Mouse (Mus musculus): ENCODE data around the gene Nrarp.
A peak's percentile ranks its signal among the peaks of the same experiment; 100 is the strongest.

The Nrarp gene

DNA sequence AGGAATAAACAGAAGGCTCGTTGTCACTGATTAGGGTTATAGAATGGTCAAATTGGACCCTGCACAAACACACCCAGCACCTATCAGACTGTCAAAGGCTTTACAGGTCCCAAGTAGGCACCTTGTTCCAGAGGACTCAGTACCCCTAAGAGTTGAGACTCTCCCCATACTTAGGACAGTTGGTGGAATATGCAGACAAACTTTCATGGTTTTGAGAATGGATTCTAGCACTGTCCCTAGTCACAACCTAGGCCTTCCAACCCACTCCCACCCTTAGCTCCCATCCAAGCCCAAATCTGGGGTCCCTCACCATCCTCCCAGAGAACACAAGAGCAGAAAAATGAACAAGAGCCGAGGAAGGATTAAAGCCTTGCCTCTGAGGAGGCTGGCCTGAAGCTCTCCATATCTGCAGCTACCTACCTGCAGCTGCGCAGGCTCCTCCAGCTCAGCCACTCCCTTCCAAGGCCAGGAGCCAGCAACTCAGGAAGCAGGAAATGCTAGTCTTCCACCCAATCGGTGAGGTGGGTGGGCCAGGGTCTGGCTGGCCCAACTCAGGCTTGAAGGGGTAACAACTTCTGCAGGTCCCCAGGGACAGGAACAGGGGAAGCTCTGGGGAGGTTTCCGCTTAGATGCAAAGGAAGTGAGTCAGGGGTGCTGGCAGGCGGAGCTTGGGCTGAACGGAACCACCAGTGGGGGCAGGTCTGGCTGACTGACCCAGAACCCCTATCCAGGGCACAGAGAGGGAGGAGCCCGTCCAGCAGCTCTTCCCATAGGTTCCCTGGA is 15.8 kb downstream of the Nrarp start, which contains the start of gene Tor4a:
Gene Tor4a (minus strand): TSS at position 715 of the 783 bp plus-strand sequence.
- peak; percentile 71 for DNase-seq (ENCODE audit: low spot score)

- DNase-seq (ENCODE audit: low spot score) = no peak
These were observed 16.6 kb downstream of the Nrarp start for GRCm38 (mm10) chr2:25197191-25197590.

- no peak for DNase-seq (ENCODE audit: low spot score)
These were observed 17.4 kb downstream of the Nrarp start for GRCm38 (mm10) chr2:25197946-25198345.

DNA sequence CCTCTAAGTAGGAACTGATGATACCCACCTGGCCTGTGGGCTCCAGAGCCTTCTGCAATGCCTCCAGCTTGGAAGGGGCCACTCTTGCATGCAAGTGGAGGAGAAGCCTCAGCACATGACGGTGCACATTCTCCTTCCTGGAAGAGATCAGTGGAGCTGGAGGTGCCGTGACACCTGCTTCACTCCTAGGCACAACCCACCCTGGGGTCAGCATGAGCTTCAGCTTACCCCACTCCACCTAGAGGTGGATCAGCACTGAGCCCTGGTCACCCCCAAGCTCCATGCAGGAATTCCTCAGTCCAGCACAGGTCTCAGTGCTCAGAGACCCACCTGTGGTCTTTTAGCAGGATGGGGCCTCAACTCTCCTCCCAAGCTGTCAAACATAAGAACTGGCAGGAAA is 20.1 kb downstream of the Nrarp start:
- DNase-seq (ENCODE audit: low spot score) = no peak

DNA sequence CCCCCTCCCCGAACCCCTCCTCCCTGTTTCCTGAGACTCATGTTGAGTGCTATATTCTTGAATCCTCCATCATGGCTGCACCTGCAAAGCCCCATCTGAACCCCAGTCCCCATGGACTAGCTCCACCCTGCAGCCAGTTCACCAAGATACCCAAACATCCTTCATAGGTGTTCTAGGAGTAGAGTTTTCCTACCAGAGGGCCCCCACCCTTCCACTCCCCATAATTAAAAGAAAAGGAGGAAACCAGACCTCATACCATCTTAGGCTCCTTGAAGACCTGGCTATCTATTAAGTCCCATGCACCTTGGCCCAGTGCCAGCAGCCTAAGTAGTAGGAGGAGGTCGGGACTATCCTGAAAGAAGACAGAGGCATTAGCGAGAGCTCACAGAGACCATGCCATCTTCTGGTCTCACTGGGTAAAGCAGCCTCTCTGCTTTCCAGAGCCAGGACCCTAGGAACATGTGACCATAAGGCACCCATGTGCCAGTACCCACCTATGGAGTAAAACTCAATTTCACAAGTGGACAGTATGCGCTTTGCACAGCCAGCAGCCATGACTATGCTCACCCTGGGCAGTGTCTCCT is 23.2 kb downstream of the Nrarp start:
- peak; percentile 29 for DNase-seq (ENCODE audit: low spot score)

DNA sequence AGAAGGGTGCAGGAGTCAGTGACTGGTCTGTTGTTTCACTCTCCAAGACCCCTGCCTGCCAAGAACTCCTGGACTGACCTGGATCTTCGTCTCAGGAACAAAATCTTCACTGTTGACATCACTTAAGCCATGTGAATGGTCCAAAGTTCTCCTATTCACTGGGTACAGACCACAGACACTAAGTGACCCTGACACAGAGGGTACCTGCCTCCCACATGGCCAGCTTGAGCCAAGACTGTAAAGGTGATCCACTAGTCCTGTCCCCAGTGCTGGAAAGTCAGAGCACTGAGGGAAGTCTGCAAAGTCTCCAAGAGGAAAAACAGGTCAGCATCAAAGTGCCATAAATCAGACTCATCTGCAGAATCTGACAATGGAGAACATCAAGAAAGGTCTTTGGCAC is 27.0 kb downstream of the Nrarp start:
- DNase-seq (ENCODE audit: low spot score) = no peak

GRCm38 (mm10) chr2:25210686-25211085 is 30.1 kb downstream of the Nrarp start:
- DNase-seq (ENCODE audit: low spot score) = peak; percentile 15

GRCm38 (mm10) chr2:25211121-25211670 is 30.6 kb downstream of the Nrarp start, which contains the start of gene Nelfb:
Nelfb (minus strand) TSS chr2:25211489.
- peak; percentile 81 for DNase-seq (ENCODE audit: low spot score)

GRCm38 (mm10) chr2:25213266-25213865 is 32.8 kb downstream of the Nrarp start:
- no peak for DNase-seq (ENCODE audit: low spot score)

GRCm38 (mm10) chr2:25214444-25214843 is 33.9 kb downstream of the Nrarp start, which contains the start of gene Stpg3:
Stpg3 (minus strand) TSS chr2:25214637.
- DNase-seq (ENCODE audit: low spot score) = no peak

DNA sequence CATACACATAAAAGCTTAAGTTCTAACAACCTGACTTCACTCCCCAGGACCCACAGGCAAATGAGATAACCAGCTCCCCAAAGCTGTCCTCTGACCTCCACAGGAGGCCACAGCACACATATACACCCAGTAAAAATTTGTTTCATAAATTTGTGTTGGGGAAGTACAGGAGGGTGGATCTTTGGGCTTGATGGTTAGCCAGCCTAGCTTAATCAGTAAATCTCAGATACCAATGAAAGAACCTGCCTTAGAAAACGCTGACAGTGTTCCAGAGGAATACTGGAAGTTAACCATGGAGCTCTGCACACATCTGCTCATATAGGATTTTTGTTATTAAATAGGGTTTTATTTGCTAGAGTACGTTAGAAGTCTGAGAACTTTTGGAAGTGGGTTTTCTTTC is 37.1 kb downstream of the Nrarp start:
- no peak for DNase-seq (ENCODE audit: low spot score)

DNA sequence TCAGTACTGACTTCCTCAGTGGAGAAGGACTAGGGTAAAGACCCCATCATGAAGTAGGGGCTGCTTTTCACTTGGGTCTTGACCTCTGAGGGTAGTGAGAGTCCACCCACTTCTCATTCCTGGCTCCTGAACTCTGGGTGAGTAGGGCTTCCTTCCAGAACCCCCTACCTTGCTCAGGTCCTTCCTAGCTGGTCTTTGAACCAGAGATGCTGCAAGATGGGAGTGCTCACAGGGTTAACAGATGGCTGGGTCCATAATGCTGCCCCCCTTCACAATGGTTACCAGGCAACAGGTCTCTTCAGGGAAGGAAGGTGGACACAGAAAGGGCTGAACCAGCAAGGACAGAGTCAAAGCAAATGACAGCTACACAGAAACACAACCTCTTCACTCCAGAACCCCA is 37.9 kb downstream of the Nrarp start, which contains the start of gene Fam166a:
Gene Fam166a (plus strand): TSS at position 301 of the 400 bp plus-strand sequence.
- no peak for DNase-seq (ENCODE audit: low spot score)

DNA sequence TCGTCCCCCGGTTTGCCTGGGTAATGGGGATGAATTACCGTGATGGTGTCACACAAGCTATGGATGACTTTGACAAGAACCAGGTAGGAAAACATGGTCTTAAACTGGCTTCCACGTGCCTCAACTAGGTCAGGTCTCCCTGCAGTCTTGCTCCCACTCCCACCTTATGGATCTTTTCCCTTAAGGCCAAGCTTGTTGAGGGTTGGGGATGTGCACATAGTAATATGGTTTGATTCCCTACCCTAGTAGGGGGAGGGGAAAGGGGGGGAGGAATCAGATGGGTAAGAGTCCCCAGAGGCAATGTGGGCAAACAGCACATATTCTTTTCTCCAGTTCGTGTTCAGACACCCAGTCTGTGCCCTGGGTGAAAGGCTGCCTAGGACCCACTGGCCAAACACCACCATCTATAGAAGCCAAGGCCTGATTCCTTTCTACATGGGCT is 40.8 kb downstream of the Nrarp start:
- DNase-seq (ENCODE audit: low spot score) = no peak

DNA sequence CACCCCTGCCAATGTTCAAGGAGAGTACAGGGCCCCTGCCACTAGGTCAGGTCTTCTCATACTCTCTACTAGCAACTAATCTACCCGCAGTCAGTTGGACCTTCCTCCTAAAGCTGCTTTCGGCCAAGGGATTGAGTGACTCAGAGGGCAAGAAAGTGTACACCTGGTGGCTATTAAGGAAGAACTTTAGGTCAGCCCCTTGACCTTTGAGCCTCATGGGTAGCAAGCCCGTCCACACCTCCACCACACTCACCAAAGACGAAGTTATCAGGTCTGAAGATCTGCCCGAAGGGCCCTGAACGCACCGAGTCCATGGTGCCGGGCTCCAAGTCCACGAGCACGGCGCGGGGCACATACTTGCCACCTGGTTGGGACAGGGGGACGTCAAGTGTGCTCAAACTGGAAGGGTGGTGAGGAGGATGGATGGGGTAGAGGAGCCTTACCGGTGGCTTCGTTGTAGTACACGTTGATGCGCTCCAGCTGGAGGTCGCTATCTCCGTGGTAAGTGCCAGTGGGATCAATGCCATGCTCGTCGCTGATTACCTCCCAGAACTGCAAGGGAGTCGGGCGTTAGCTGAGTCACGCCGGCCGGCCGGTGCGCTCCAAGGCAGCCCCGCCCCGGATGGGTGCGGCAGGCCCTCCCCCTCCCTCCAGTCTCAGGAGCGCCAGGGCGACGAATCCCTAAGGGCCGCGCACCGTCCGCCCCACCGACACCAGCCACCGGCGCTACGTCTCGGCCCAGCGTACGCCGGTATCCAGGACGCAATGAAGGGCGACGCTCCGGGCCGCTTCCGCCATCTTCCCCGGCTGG is 43.3 kb downstream of the Nrarp start:
- peak; percentile 87 for DNase-seq (ENCODE audit: low spot score)

DNA sequence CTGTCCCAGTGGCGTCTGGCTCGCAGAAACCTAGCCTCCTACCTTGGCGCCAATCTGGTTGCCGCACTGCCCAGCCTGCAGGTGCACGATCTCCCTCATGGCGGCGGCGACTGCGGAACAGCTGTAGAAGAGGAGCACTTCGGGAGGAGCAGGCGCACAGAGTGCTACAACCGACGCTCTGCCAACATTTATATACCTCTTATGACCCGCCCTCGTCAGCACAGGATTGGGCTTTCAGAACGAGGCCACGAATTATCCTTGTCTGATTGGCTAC is 43.9 kb downstream of the Nrarp start, which contains the start of gene Tubb4b:
Gene Tubb4b (minus strand): TSS at position 211 of the 274 bp plus-strand sequence.
- no peak for DNase-seq (ENCODE audit: low spot score)

GRCm38 (mm10) chr2:25224766-25225752 is 44.5 kb downstream of the Nrarp start:
- DNase-seq (ENCODE audit: low spot score) = peak; percentile 96

GRCm38 (mm10) chr2:25225811-25226379 is 45.3 kb downstream of the Nrarp start:
- no peak for DNase-seq (ENCODE audit: low spot score)

DNA sequence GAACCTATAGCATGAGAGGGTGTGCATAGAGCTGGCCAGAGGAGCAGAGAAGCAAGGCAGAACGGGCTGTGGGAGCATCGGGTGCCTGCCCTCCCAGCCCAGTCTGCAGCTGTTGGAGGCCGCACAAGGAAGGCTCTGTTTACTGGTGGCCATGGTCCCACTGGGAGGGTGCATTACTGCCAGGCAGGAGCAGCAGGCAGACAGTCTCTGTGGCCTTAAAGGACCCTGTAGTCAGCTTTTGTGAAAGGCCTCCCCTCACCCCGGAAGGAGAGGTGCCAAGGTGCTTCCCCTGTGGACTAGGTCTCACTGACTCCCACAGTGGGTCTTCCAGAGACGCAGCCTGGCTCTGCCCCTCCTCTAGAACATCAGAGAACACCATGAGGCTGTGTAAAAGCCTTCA is 46.3 kb downstream of the Nrarp start:
- DNase-seq (ENCODE audit: low spot score) = no peak

GRCm38 (mm10) chr2:25227406-25227805 is 46.8 kb downstream of the Nrarp start:
- no peak for DNase-seq (ENCODE audit: low spot score)

DNA sequence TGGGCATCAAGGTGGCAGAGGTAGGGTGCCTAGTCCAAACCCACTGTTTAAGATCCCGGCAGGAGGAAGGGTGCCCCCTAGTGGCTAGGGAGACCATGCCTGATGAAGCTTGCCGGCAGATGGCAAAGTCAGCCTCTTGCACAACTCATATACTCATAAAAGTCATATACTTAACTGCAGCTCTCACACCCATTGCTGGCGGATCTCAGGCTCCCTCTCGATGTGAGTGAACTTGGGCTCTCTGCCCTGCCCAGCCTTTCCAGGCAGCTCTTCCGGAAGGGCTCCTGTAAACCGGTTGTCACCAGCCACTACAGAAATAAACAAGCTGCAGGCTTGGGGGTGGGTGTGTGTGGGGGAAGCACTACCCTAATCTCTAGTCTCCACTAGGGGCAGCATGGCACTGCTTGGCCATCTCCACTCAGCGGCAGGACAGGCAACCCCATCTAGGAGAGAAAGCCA is 47.9 kb downstream of the Nrarp start:
- DNase-seq (ENCODE audit: low spot score) = peak; percentile 80
